Mouse (Mus musculus) intestine, postnatal 0 days (tissue): ENCODE results near the gene Gtf2h4. TPM values are rescaled to one million over a fixed set of nuclear protein-coding genes. Genes with fewer than 3 reads are reported as not detected.
A peak's percentile ranks its signal among the peaks of the same experiment; 100 is the strongest.

Source experiments
- ATAC-seq: fragments of 200-750 bp; cut with Nextera tagmentation; 2 replicates; pipeline ENCODE4 v1.8.0; 2017; ENCODE audit warnings: mild to moderate bottlenecking, moderate TSS enrichment, moderate library complexity
- H3K27ac ChIP-seq: fragments of 300-500 bp; sonication (generic); 2 replicates; pipeline ENCODE4 v1.5.1; 2014; ENCODE audit warnings: mild to moderate bottlenecking, low read depth, low read length, moderate library complexity
- H3K27me3 ChIP-seq: fragments of 300-500 bp; sonication (generic); replicated peaks from 2 replicates; pipeline ENCODE4 v1.6.1; 2014; ENCODE audit warnings: low read length, mixed read lengths; ENCODE audit not compliant: control insufficient read depth, insufficient read depth
- H3K36me3 ChIP-seq: fragments of 300-500 bp; sonication (generic); 2 replicates; pipeline ENCODE4 v1.6.1; 2014; ENCODE audit warnings: mild to moderate bottlenecking, moderate library complexity; ENCODE audit not compliant: control insufficient read depth, insufficient read depth
- H3K4me1 ChIP-seq: fragments of 300-500 bp; sonication (generic); replicated peaks from 2 replicates; pipeline ENCODE4 v1.6.1; 2014; ENCODE audit warnings: antibody characterized with exemption, low read length, mixed read lengths; ENCODE audit not compliant: control insufficient read depth, insufficient read depth
- H3K4me2 ChIP-seq: fragments of 300-500 bp; sonication (generic); replicated peaks from 2 replicates; pipeline ENCODE4 v1.6.1; 2014; ENCODE audit warnings: low read depth, mild to moderate bottlenecking, moderate library complexity
- H3K4me3 ChIP-seq: fragments of 300-500 bp; sonication (generic); 2 replicates; pipeline ENCODE4 v1.5.1; 2014; ENCODE audit warnings: low read depth, low read length
- H3K9ac ChIP-seq: fragments of 300-500 bp; sonication (generic); 2 replicates; pipeline ENCODE4 v1.6.1; 2014; ENCODE audit warnings: mild to moderate bottlenecking, low read depth, low read length
- H3K9me3 ChIP-seq: fragments of 300-500 bp; sonication (generic); 2 replicates; pipeline ENCODE4 v1.6.1; 2016; ENCODE audit warnings: mixed run types; ENCODE audit not compliant: control insufficient read depth
- CTCF ChIP-seq: sonication (generic); IDR thresholded peaks from 2 replicates; pipeline ENCODE4 v1.5.1; 2016; ENCODE audit warnings: low read depth, mild to moderate bottlenecking, control low read depth, antibody characterized with exemption, moderate library complexity
- WGBS: fragments of 180-500 bp; shearing (Covaris S2); extraction: QIAGEN DNeasy Blood & Tissue Kit; methylation state at CpG from one replicate; pipeline ENCODE4 v1.1.7; 2014; 5-methylcytosine and 5-hydroxymethylcytosine counted together
- polyA plus RNA-seq: library from polyadenylated mRNA; unstranded; fragments of >200 nt; fragmentation: Nextera tagmentation; extraction: Ambion mirVana; gene quantifications from 2 replicates; pipeline ENCODE4 v1.2.1, GENCODE M21; 2015

The Gtf2h4 gene
- polyA plus RNA-seq, 1 experiment from 2014 or later = 18.1 TPM

- ATAC-seq = no peak
Measured at GRCm38 (mm10) chr17:35680591-35680990, 7.1 kb upstream of the Gtf2h4 start.

DNA sequence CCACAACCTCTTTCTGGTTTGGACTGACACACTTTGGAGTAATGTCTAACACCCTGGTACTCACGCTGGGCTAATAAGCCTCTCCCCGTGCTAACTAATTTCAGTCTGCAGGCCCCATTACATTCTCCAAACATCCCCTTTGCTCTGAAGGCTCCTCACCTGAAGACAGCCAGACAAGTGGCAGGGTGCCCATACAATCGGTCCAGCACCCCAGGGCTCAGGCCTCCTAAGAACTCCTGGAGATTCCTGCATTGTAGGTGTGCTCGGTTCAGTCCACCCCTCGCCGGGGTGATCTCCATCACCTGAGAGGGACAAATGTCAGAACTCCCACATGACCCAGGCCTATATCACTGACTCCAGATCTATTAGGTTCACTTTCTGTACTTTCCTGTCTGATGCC lies 1.0 kb downstream of the Gtf2h4 start:
- H3K4me2 ChIP-seq = no peak overlapping the region
- no peaks in the 10 kb centered on the region for H3K4me1 ChIP-seq
- no peak for ATAC-seq
- H3K27ac ChIP-seq = no peak overlapping the region
- no peaks in the 10 kb centered on the region for H3K9me3 ChIP-seq
- no peak overlapping the region for H3K9ac ChIP-seq
- 84% methylated on average over 6 of the region's 6 CpGs for WGBS
- no peak overlapping the region for H3K4me3 ChIP-seq
- peaks cover 15% of the 10 kb centered on the region for H3K36me3 ChIP-seq
- TF ChIP-seq CTCF = no peak
- H3K27me3 ChIP-seq = no peaks in the 10 kb centered on the region

More at GRCm38 (mm10) chr17:35680591-35680990, 7.1 kb upstream of the Gtf2h4 start:
- Histone ChIP-seq H3K27ac (no peak overlapping the region), H3K9me3 (no peaks in the 10 kb centered on the region), H3K27me3 (no peaks in the 10 kb centered on the region), H3K4me2 (no peak overlapping the region), H3K4me3 (no peak overlapping the region), H3K36me3 (peaks cover 34% of the 10 kb centered on the region), H3K4me1 (no peaks in the 10 kb centered on the region), H3K9ac (no peak overlapping the region)
- 56% methylated on average over 6 of the region's 6 CpGs for WGBS
- no peak for TF ChIP-seq CTCF

DNA sequence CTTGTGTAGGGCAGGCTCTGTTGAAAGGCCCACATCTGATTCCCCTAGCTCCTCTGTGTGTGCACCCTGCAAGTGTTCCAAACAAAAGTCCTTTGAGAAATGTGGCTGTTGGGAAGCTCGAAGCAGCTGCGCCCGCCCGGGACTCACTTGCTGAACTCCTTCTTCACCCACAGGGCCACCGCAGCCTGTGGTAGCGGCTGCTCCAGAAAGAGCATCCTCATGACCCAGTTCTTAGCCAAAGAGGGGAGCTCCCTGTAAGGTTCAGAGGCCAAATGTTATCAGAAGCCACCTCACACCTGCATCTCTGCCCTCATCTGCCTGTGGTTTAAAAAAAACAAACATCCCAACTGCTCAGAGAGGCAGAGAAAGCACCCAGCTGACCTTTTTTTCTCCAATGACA lies 1.7 kb downstream of the Gtf2h4 start:
- ATAC-seq = no peak
- H3K4me1 ChIP-seq = peaks cover 4% of the 10 kb centered on the region; the same call in 1 of the 2 replicates
- 91% methylated on average over 6 of the region's 6 CpGs for WGBS

DNA sequence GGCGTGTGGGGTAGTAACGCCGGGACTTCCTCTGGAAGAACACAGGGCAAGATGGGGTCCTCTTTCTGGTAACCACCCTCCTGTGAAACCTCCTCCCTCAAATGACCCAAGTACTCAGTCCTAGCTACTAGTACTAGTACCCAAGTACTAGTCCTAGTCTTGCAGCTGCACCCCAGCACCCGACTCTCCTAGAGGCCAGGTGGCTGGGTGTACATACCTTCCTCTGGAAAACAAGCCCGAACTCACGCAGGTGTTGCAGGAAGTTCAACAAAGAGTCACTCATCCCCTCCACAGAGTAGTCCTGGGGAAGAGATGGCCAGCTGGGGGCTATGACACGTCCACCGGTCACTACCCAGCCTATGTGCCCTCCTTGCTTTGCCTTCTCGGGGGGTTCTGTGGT lies 3.8 kb downstream of the Gtf2h4 start:
- WGBS = 96% methylated on average over 9 of the region's 9 CpGs
- Histone ChIP-seq H3K9ac (no peak overlapping the region), H3K27ac (no peak overlapping the region), H3K4me2 (no peak overlapping the region), H3K9me3 (no peaks in the 10 kb centered on the region), H3K4me3 (no peak overlapping the region), H3K4me1 (peaks cover 8% of the 10 kb centered on the region; the same call in 1 of the 2 replicates), H3K27me3 (no peaks in the 10 kb centered on the region), H3K36me3 (peaks cover 17% of the 10 kb centered on the region)
- no peak for ATAC-seq
- no peak for TF ChIP-seq CTCF

More for the DNA sequence above, 1.7 kb downstream of the Gtf2h4 start:
- TF ChIP-seq CTCF = no peak
- H3K27me3 ChIP-seq = no peaks in the 10 kb centered on the region
- H3K4me2 ChIP-seq = no peak overlapping the region
- peaks cover 15% of the 10 kb centered on the region for H3K36me3 ChIP-seq
- no peak overlapping the region for H3K4me3 ChIP-seq
- no peak overlapping the region for H3K27ac ChIP-seq
- no peaks in the 10 kb centered on the region for H3K9me3 ChIP-seq
- H3K9ac ChIP-seq = no peak overlapping the region

GRCm38 (mm10) chr17:35667334-35668065 lies 6.0 kb downstream of the Gtf2h4 start, which contains the start of gene Vars2:
TSS of gene Vars2 (minus strand) at chr17:35667592.
- H3K9ac ChIP-seq = peak within 1 kb of the TSS; percentile 64
- H3K4me1 ChIP-seq = peaks cover 8% of the 10 kb centered on the region; the same call in 1 of the 2 replicates
- peak within 1 kb of the TSS; percentile 66 for H3K4me3 ChIP-seq
- H3K36me3 ChIP-seq = peaks cover 33% of the 10 kb centered on the region
- H3K4me2 ChIP-seq = peak within 1 kb of the TSS; percentile 96
- under 1% methylated on average over 61 of the region's 61 CpGs for WGBS
- H3K9me3 ChIP-seq = no peaks in the 10 kb centered on the region
- H3K27ac ChIP-seq = peak within 1 kb of the TSS; percentile 74
- no peaks in the 10 kb centered on the region for H3K27me3 ChIP-seq
- TF ChIP-seq CTCF = peak; percentile 34
- ATAC-seq = peak; percentile 80

DNA sequence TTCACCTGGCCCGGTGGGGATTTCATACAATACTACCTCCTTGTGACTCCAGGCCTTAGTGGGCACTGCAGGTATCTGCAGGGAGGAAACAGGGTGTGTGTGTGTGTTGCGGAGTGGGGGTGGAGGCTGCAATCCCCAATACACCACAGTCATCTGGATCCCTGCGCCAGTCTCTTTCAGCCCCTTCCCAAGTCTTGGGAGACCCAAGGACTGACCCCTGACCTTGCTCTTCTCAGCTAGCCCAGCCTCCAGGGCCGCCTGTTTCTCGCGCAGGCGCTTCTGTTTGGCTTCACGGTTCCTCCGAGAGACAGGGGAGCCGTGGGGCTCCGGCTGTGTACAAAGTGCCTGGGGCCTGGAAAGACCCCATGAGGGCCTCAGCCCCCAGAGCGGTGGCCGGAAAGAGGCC lies 6.7 kb downstream of the Gtf2h4 start:
- H3K4me1 ChIP-seq = peaks cover 8% of the 10 kb centered on the region; the same call in 1 of the 2 replicates
- H3K27ac ChIP-seq = peak overlapping the region; percentile 74
- H3K4me2 ChIP-seq = peak overlapping the region; percentile 96
- H3K36me3 ChIP-seq = peaks cover 35% of the 10 kb centered on the region
- H3K4me3 ChIP-seq = peak overlapping the region; percentile 66
- WGBS = 2% methylated on average over 13 of the region's 13 CpGs
- H3K9me3 ChIP-seq = no peaks in the 10 kb centered on the region
- peak; percentile 22; the same call in 1 of the 2 replicates for ATAC-seq
- 0 out of 2 replicates have a peak, but pooled peaks have one; percentile 6 for TF ChIP-seq CTCF
- H3K27me3 ChIP-seq = no peaks in the 10 kb centered on the region
- H3K9ac ChIP-seq = peak overlapping the region; percentile 64
